1 mouse cellular context compared by ENCODE assay signal in the genomic region with DNA sequence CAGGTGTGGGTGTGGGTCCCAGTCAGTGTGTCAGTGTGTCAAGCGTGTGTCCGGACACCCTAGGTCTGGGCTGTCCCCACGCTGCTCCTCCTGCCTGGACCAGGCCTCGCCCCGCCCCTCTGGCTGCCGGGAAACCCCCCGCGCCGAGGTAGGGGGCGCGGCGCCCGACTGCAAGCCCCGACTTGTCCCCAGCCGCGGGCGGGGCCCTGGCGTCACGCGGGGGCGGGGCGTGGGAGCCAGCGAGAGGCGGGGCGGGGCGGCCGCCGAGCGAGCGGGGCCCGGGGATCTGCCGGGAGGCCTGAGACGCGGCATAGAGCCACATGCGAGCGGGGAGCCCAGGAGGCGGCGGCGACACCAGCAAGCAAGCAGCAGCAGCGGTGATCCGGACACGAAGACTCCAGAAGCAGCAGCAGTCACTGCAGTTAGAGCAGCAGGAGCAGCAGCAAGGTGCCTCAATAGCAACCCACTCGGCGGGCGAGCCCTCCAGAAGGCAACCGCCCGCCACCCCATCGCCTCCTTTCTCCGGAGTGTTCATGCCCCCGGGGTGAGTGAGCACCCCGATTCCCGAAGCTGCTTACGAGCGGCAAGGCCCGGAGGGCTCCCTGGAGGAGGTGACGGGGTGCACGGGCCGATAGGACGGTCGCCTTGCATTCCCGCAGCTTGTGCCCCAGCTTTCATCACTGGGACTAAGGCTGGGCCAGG.
TF ChIP-seq lines count a peak whose summit lies in the region.

No protein-coding gene starts in this region.

TF ChIP-seq in C2C12, 6 proteins besides CTCF, POLR2A, EP300 and RAD21:
- no peak for TF ChIP-seq USF1 (IDR thresholded peaks at IDR 0.05; ENCODE audit: low read depth)
- no peak for TF ChIP-seq MAX (IDR thresholded peaks at IDR 0.05)
- no peak for TF ChIP-seq MYOG (IDR thresholded peaks at IDR 0.05; ENCODE audit: control insufficient read depth, extremely low read depth, insufficient read length)
TF ChIP-seq in C2C12: peak in this region for 0.
